Mouse (Mus musculus): ENCODE results near the gene RPS10-NUDT3. TPM values are rescaled to one million over a fixed set of nuclear protein-coding genes. Genes with fewer than 3 reads are reported as not detected.

RPS10-NUDT3 gene
- polyA plus RNA-seq, 1 experiment from 2014 or later = not detected

DNA sequence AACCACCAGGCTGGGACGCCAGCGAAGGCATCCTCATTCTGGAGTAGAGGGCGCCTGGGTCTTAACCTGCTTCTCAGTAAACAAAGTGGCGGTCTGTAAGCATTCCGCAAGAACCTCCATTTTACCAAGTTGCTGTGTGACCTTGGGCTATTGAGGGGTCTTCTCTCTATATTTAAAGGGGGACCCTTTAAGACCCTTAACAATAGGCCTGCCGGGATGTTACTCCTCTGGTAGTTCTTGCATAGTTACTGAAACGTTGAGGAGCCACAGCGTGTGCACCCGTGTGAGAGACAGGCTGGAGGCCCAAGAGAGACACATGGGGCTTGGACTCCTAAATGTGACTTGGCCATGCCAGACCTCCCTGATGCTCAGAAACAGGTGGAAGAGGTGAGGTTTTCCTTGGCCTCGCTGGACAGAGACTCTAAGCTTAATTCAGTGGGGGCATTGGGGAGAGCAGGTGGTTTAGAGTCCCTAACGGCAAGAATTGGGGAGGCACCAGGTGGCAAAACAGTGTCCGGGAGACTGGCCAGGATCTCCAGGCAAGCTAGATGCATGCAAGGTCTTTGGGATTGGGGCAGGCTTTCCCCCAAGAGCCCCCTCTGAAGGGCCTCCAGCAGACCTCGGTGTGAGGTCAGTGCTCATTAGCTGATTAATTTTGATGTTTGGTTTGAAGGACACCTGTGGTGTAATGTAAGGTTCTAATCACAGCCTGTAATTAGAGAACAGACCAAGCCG, 76.9 kb downstream of the RPS10-NUDT3 start:
- peak overlapping the region; percentile 97 for H3K4me2 ChIP-seq
- H3K27me3 ChIP-seq = no peaks in the 10 kb centered on the region
- H3K9me3 ChIP-seq (replicated peaks) = no peaks in the 10 kb centered on the region
- H3K4me1 ChIP-seq (replicated peaks) = peaks cover 83% of the 10 kb centered on the region
- peak overlapping the region; percentile 95 for H3K27ac ChIP-seq
- DNase-seq = no peak
- no peak for ATAC-seq (ENCODE audit: low read depth)
- H3K4me3 ChIP-seq (replicated peaks) = peak overlapping the region; percentile 80
- 2% methylated on average over 14 of the region's 14 CpGs for WGBS (ENCODE audit: insufficient replicate concordance)
- H3K36me3 ChIP-seq = peaks cover 31% of the 10 kb centered on the region
- peak overlapping the region; percentile 91 for H3K9ac ChIP-seq

DNA sequence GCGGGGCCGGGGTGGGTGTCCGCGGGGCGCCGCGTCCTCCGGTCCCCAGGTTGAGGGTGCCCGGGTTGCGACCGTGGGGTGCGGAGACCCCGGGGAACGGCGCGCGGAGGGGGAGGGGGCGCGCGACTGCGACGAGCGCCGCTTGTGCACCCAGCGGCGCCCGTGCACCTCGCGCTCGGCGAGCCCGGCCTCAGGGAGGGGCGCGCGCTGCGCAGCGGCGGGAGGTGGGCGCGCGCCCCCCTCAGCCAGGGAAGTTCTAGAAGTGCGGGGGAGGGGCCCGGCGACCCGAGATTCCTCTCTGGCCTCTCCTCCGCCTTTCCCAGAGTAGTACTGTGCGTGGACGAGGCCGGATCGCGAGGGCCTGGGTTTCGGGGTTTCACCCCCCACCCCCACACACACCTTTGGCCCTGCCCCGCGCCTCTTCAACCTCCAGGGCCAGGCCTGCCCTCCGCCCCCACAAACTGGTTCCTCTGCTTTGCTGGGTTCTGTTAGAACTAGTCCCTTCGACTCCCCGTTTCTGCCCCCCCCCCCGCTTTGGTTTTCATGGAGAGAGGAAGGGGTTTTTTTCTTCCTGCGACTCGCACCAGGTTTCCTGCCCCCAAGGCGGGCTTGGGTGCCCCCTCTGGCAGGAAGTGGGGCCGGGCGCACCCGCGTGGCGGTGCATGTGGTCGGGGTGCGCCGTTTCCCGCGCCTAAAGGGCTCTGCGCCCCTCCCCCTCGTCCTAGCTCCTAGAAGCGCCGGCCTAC, 77.7 kb downstream of the RPS10-NUDT3 start:
- H3K9ac ChIP-seq = peak overlapping the region; percentile 91
- DNase-seq = peak; percentile 65
- peak; percentile 9; the same call in 1 of the 2 replicates for ATAC-seq (ENCODE audit: low read depth)
- H3K4me2 ChIP-seq = peak overlapping the region; percentile 97
- under 1% methylated on average over 74 of the region's 75 CpGs for WGBS (ENCODE audit: insufficient replicate concordance)
- peak overlapping the region; percentile 80 for H3K4me3 ChIP-seq (replicated peaks)
- H3K9me3 ChIP-seq (replicated peaks) = no peaks in the 10 kb centered on the region
- peaks cover 91% of the 10 kb centered on the region for H3K4me1 ChIP-seq (replicated peaks)
- H3K27me3 ChIP-seq = no peaks in the 10 kb centered on the region
- H3K27ac ChIP-seq = peak overlapping the region; percentile 95
- peaks cover 31% of the 10 kb centered on the region for H3K36me3 ChIP-seq

DNA sequence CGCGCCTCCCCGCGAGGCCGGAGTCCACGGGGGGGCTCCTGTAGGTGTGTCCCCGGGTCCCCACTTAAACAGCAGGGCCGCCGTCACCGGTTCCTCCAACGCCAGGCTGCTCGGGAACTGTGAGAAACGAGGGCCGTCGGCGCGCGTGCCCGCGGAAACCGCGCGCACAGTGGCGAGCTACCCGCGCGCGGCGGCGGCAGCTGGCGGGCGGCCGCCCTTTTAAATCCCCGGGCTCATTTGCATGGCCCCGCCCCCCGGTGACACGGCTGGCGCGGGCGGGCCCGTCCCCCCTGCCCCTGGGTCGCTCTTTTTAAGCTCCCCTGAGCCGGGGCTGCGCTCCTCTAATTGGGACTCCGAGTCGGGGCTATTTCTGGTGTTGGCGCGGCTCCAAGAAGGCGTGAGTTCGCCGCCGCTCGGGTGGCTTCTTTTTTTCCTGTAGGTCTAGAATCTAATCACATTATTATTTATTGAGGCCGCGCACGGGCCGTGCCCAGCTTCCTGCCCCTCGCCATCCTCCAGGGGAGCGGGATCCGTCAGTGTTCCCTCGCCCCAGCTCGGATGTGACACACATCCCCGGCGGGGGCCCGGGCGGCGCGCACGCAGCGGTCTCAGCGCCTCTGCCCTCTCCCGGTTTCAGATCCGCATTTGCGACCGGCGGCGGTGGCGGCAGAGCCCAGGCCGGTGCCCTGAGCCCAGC, 78.6 kb downstream of the RPS10-NUDT3 start, which contains the start of gene Hmga1:
TSS of gene Hmga1 (plus strand) at position 183 of the 697 bp plus-strand sequence.
- no peaks in the 10 kb centered on the region for H3K27me3 ChIP-seq
- H3K4me2 ChIP-seq = peak within 1 kb of the TSS; percentile 97
- peaks cover 90% of the 10 kb centered on the region for H3K4me1 ChIP-seq (replicated peaks)
- peak; percentile 75 for DNase-seq
- peak; percentile 70 for ATAC-seq (ENCODE audit: low read depth)
- peak within 1 kb of the TSS; percentile 95 for H3K27ac ChIP-seq
- peak within 1 kb of the TSS; percentile 91 for H3K9ac ChIP-seq
- H3K9me3 ChIP-seq (replicated peaks) = no peaks in the 10 kb centered on the region
- H3K36me3 ChIP-seq = peaks cover 23% of the 10 kb centered on the region
- peak within 1 kb of the TSS; percentile 80 for H3K4me3 ChIP-seq (replicated peaks)
- WGBS (ENCODE audit: insufficient replicate concordance) = under 1% methylated on average over 79 of the region's 79 CpGs

DNA sequence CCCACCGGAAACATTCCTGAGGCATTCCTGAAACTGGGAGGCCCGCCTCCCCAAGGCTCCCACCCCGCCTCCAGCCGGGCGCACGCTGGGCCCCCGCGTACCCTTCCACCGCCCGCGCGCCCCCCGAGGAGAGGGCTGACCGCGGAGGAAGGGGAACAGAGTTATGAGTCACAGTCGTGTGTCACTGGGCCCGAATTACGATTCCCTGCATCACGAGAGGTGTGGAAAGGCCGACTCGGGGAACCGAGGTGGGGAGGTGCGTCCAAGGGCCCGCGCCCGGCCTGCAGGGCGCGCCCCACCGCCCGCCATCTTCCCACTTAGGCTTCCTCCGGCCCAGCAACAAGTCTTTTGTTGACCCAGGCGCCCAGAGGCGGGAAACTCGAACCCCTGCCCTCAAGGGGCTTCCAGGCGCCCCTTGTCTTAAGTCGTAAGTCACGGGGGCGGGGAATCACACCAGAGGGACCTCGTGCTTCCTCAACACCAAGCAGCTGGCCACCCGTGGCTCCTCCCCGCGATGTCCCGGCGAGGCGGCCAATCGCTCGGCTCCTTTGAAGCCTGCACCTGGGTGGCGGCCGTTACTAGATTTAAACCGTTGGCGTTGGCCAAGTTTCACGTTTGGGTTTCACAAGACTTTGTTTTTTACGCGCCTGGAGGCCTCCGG, 79.4 kb downstream of the RPS10-NUDT3 start:
- under 1% methylated on average over 47 of the region's 55 CpGs for WGBS (ENCODE audit: insufficient replicate concordance)
- H3K27ac ChIP-seq = peak overlapping the region; percentile 95
- H3K36me3 ChIP-seq = peaks cover 15% of the 10 kb centered on the region
- ATAC-seq (ENCODE audit: low read depth) (peak; percentile 59), DNase-seq (peak; percentile 80)
- peak overlapping the region; percentile 97 for H3K4me2 ChIP-seq
- H3K27me3 ChIP-seq = no peaks in the 10 kb centered on the region
- peak overlapping the region; percentile 91 for H3K9ac ChIP-seq
- H3K4me3 ChIP-seq (replicated peaks) = peak overlapping the region; percentile 80
- peaks cover 84% of the 10 kb centered on the region for H3K4me1 ChIP-seq (replicated peaks)
- no peaks in the 10 kb centered on the region for H3K9me3 ChIP-seq (replicated peaks)

DNA sequence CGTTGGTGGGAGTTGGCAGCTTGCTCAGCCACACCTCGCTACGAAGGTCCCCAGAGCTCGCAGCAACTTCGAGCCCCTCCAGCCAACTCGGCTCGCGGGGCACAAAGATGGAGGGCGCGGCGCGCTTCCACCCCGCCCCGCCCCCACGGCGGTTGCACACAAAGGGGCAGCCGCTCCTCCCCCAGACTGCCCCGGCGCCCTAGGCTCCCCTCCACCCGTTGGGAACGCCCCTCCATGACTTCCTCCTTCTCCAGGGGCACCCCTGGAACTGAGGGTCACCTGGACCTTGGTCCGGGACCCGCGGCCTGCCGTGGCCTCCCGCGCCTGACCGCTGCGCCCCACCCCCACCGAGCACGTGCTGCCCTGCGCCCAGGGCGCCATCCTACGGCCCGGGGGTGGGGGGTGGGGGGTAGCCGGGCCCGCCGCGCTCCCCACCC, 79.9 kb downstream of the RPS10-NUDT3 start:
- no peaks in the 10 kb centered on the region for H3K9me3 ChIP-seq (replicated peaks)
- peak overlapping the region; percentile 95 for H3K27ac ChIP-seq
- DNase-seq (peak; percentile 72), ATAC-seq (ENCODE audit: low read depth) (peak; percentile 52)
- no peaks in the 10 kb centered on the region for H3K27me3 ChIP-seq
- under 1% methylated on average over 39 of the region's 39 CpGs for WGBS (ENCODE audit: insufficient replicate concordance)
- peaks cover 78% of the 10 kb centered on the region for H3K4me1 ChIP-seq (replicated peaks)
- peaks cover 10% of the 10 kb centered on the region for H3K36me3 ChIP-seq
- peak overlapping the region; percentile 80 for H3K4me3 ChIP-seq (replicated peaks)
- peak overlapping the region; percentile 91 for H3K9ac ChIP-seq
- H3K4me2 ChIP-seq = peak overlapping the region; percentile 97

DNA sequence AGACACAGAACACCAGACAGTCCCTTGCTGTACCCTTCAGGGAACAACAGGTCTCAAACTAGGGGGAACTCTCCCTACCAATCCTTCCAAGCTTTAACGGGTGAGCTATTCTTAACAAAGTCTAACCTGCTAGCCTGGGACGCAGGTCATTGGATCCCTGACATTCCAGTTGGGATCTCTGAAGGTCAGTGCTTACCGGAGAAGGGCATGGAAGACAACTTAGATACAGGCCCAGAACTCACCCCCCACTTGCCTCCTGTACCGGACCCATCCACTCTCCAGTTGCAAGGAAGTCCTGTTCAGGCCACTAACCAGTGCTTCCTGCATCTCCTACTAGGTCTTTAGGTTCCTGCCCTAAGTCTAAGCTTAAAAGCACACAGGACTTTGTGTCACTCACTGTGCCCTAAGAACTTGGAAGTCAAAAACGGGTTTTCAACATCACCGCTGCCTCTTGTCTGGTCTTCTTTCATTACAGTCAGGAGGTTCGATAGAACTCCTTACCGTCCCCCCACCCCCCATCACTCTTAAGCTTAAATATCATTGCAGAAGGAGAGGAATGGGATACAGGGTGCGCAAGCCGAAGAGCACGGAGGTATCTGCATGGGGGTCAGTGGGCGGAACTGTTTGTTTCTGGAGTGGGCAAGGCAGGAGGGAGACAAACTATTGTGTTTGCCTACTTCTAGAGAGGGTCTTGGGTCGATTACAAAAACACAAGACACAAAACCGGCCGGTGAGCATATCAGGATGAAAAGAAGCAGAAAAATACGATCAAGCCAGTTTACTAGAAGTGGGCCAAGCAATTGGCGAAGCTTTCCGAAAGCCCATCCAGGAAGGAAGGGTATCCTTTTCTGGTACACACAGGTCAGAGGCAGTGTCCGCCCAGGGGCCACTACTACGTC, 80.7 kb downstream of the RPS10-NUDT3 start:
- Histone ChIP-seq H3K4me3 (replicated peaks) (peak overlapping the region; percentile 80), H3K27ac (peak overlapping the region; percentile 95), H3K9me3 (replicated peaks) (no peaks in the 10 kb centered on the region), H3K4me1 (replicated peaks) (peaks cover 74% of the 10 kb centered on the region), H3K36me3 (peaks cover 4% of the 10 kb centered on the region; the same call in 1 of the 2 replicates), H3K4me2 (peak overlapping the region; percentile 97), H3K9ac (peak overlapping the region; percentile 91), H3K27me3 (no peaks in the 10 kb centered on the region)
- DNase-seq (no peak), ATAC-seq (ENCODE audit: low read depth) (no peak)
- 34% methylated on average over 20 of the region's 20 CpGs for whole genome bisulfite sequencing (ENCODE audit: insufficient replicate concordance)

DNA sequence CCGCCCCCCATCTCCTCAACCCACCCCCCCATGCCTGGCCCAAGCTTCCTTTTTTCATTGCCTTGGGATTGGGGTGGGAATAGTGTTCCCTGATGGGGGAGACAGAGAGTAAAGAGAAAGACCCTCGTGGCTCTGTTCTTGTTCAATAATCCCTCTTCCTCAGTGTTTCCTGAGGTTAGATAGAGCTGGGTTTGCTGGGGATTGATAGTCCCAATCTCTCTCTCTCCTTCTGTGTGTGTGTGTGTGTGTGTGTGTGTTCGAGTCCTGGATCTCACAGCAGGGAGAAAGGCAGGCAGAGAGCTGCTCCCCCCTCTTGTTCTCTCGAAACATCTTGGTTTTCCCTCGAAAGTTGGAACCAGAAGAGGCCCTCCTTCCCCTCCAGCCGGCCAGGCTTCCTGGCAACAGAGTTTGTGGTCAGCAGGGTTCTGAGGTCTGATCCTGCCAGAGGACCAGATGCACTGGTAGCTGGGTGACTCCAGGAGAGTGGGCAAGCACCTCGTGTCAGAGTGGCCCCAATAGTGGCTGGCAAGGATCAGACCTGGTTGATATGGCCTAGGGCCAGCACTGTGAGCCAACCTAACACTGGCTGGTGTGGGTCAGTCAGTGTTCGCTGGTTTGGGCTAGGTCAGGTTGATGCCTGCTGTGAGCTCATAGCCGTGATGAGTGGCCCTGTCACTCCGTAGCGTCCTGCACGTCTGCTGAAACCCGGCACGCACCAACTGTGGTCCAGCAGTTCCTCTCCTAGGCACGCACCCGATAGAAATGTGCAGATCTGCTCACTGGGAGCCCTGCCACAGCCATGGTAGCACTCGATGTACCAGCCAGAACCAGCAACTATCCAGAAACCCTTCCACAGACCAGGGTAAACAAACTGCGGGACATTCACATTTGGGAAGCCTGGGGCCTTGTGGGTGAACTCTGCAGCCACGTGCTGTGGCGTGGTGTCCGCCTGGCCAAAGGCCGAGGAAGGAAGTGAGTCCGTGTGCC, 82.5 kb downstream of the RPS10-NUDT3 start:
- Histone ChIP-seq H3K9me3 (replicated peaks) (no peaks in the 10 kb centered on the region), H3K27me3 (no peaks in the 10 kb centered on the region), H3K27ac (peak overlapping the region; percentile 56), H3K4me2 (no peak overlapping the region), H3K4me1 (replicated peaks) (peaks cover 59% of the 10 kb centered on the region), H3K4me3 (replicated peaks) (no peak overlapping the region), H3K9ac (0 out of 2 replicates have a peak overlapping the region, but pooled peaks have one; percentile 31), H3K36me3 (no peaks in the 10 kb centered on the region)
- no peak for DNase-seq
- ATAC-seq (ENCODE audit: low read depth) = no peak
- WGBS (ENCODE audit: insufficient replicate concordance) = 33% methylated on average over 23 of the region's 23 CpGs

DNA sequence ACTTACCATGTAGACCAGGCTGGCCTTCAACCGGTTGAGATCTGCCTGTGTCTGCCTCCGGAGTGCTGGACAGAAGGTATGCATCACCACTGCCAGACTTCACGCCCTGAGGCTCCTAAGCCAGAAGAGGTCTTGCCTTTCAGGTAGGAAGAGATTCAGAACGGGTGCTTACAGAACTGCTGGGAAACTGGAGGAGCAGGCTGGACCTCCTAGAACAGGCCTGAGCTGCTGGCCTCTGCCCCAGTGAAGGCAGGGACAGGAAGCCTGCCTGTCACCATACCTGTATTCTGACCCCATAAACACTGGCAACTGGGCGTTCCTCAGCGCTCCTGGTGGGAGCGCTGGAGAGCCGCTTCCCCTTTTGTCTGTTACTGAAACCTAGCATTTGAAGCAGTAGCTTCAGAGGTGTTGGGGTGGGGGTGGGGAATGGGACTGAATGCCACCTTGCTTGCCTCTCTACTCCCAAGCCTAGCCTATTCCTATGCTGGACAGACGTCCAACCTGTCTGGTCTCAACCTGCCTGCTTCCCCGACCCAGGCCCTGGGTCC, 83.6 kb downstream of the RPS10-NUDT3 start:
- no peak for DNase-seq
- Histone ChIP-seq H3K4me3 (replicated peaks) (no peak overlapping the region), H3K36me3 (no peaks in the 10 kb centered on the region), H3K9me3 (replicated peaks) (no peaks in the 10 kb centered on the region), H3K27ac (no peak overlapping the region), H3K4me2 (no peak overlapping the region), H3K27me3 (no peaks in the 10 kb centered on the region), H3K4me1 (replicated peaks) (peaks cover 53% of the 10 kb centered on the region), H3K9ac (no peak overlapping the region)
- WGBS (ENCODE audit: insufficient replicate concordance) = 41% methylated on average over 10 of the region's 10 CpGs
- ATAC-seq (ENCODE audit: low read depth) = no peak

DNA sequence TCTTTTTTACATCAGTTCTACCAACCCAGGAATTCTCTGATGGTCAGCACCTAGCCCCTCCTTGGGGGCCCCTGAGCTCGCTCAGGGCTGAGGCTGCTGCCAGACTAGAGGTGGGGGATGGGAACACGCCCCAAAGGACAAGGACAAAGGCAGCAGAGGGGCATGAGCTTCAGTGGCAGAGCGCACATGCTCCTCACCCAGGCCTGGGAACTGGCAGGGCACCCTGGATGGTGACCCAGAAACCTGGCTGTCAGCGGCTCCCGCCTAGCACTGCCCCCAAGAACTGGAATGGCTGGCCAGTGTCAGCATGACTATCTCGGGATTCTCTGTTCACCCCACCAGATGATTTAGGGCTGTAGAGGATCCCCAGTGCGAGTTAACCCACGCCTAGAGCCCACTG, 85.8 kb downstream of the RPS10-NUDT3 start:
- ATAC-seq (ENCODE audit: low read depth) = no peak

More for the DNA sequence above, 85.8 kb downstream of the RPS10-NUDT3 start:
- peaks cover 33% of the 10 kb centered on the region for H3K4me1 ChIP-seq (replicated peaks)
- WGBS (ENCODE audit: insufficient replicate concordance) = 55% methylated on average over 8 of the region's 8 CpGs
- H3K9ac ChIP-seq = no peak overlapping the region
- no peak overlapping the region for H3K27ac ChIP-seq
- H3K4me2 ChIP-seq = no peak overlapping the region
- H3K4me3 ChIP-seq (replicated peaks) = no peak overlapping the region
- H3K27me3 ChIP-seq = 0 out of 2 replicates have a peak, but pooled peaks cover 4% of the 10 kb centered on the region
- DNase-seq = no peak
- H3K9me3 ChIP-seq (replicated peaks) = no peaks in the 10 kb centered on the region
- no peaks in the 10 kb centered on the region for H3K36me3 ChIP-seq
